Comparison of ENCODE assay signal across 22 mouse cellular contexts in genomic region chr6:51220778-51221177, GRCm38 (mm10).
DNase-seq lines count a peak whose midpoint lies in the region; ATAC-seq and TF ChIP-seq lines count a peak whose summit lies in the region.
"Had no signal": no experiment of that assay in that cellular context is flagged by ENCODE, and none has a peak within 500 bp of the region (broad histone marks: within the 10 kb centered on the region; RNA-seq: fewer than 3 reads in every experiment).

No protein-coding gene starts in this region.

- H3K27ac ChIP-seq in lung, postnatal 0 days (ENCODE audit: low read length) = no peak overlapping the region
- H3K27ac ChIP-seq: embryonic facial prominence, embryonic 12.5 days; forebrain, embryonic 15.5 days; heart, adult 2 months; hindbrain, embryonic 10.5 days; hindbrain, embryonic 14.5 days had no signal

- no peak overlapping the region for H3K9ac ChIP-seq in lung, postnatal 0 days (replicated peaks; ENCODE audit: low read depth)
- H3K9ac ChIP-seq: embryonic facial prominence, embryonic 12.5 days; forebrain, embryonic 15.5 days; heart, embryonic 12.5 days; hindbrain, embryonic 14.5 days had no signal

- peak; percentile 46 for DNase-seq in embryo, embryonic 10 days (ENCODE audit: low spot score)
- no peak for DNase-seq in embryo, embryonic 9.5 days (ENCODE audit: extremely low spot score)
- DNase-seq in lung, postnatal 0 days (ENCODE audit: low spot score) = peak; percentile 42
- no peak for DNase-seq in lung, postnatal 10 days
- peak; percentile 73 for DNase-seq in urinary bladder, postnatal 14 days (ENCODE audit: low spot score)
- DNase-seq in urinary bladder, postnatal 10 days (ENCODE audit: low spot score) = no peak
- DNase-seq in urinary bladder, postnatal 36 days (ENCODE audit: low spot score in 2 of 2) = peak; percentile 53 to 56
- no peak for DNase-seq in layer of hippocampus, postnatal 14 days (ENCODE audit: low spot score in 2 of 2)
- DNase-seq: adrenal gland, postnatal 14 days; B cell, adult 2 months; cerebellum, adult 18-20 months; cerebellum, adult 9-11 months; embryo, embryonic 11 days; gastrocnemius, postnatal 36 days; heart, adult 2 months had no signal

- H3K9me3 ChIP-seq in lung, postnatal 0 days (ENCODE audit: low read length) = no peaks in the 10 kb centered on the region
- H3K9me3 ChIP-seq: embryonic facial prominence, embryonic 12.5 days; forebrain, embryonic 15.5 days; G1E; heart, embryonic 12.5 days; hindbrain, embryonic 10.5 days had no signal

- H3K27me3 ChIP-seq in lung, postnatal 0 days (replicated peaks; ENCODE audit: insufficient read depth, low read length) = no peaks in the 10 kb centered on the region
- H3K27me3 ChIP-seq: embryonic facial prominence, embryonic 12.5 days; forebrain, embryonic 15.5 days; heart, embryonic 12.5 days had no signal

- ATAC-seq in lung, postnatal 0 days = no peak
- ATAC-seq: CD4-positive, CD25-positive, alpha-beta regulatory T cell, adult 4 months; forebrain, embryonic 15.5 days had no signal

- no peak overlapping the region for H3K4me3 ChIP-seq in lung, postnatal 0 days (ENCODE audit: low read depth, low read length)
- H3K4me3 ChIP-seq: embryonic facial prominence, embryonic 12.5 days; forebrain, embryonic 15.5 days; heart, adult 2 months; heart, embryonic 12.5 days; hindbrain, embryonic 10.5 days had no signal

- no peak overlapping the region for H3K4me2 ChIP-seq in lung, postnatal 0 days (replicated peaks; ENCODE audit: low read depth, low read length)
- H3K4me2 ChIP-seq: embryonic facial prominence, embryonic 12.5 days; forebrain, embryonic 15.5 days; heart, embryonic 12.5 days; hindbrain, embryonic 14.5 days had no signal

- no peak for TF ChIP-seq EP300 in lung, postnatal 0 days (IDR thresholded peaks at IDR 0.05)

- WGBS in lung, postnatal 0 days = 34% methylated on average over 4 of the region's 4 CpGs

- no peaks in the 10 kb centered on the region for H3K4me1 ChIP-seq in lung, postnatal 0 days (ENCODE audit: insufficient read depth, low read depth, low read length)
- H3K4me1 ChIP-seq: embryonic facial prominence, embryonic 12.5 days had no signal

- no peaks in the 10 kb centered on the region for H3K36me3 ChIP-seq in lung, postnatal 0 days (ENCODE audit: insufficient read depth, low read length)
- H3K36me3 ChIP-seq: embryonic facial prominence, embryonic 12.5 days; forebrain, embryonic 15.5 days; G1E; heart, embryonic 12.5 days; hindbrain, embryonic 10.5 days had no signal

- TF ChIP-seq CTCF in lung, postnatal 0 days (IDR thresholded peaks at IDR 0.05) = no peak

Comparison
In these comparisons a context has a peak if more than half of its experiments do, and no peak if none do; other contexts are left out.
1. DNase-seq: peak in embryo, embryonic 10 days (single experiment), lung, postnatal 0 days (single experiment), urinary bladder, postnatal 14 days (single experiment) and urinary bladder, postnatal 36 days (2 of 2); none in embryo, embryonic 9.5 days (single experiment), lung, postnatal 10 days (single experiment), urinary bladder, postnatal 10 days (single experiment) and layer of hippocampus, postnatal 14 days (0 of 2).